Mouse (Mus musculus): ENCODE data around the gene Zkscan4. TPM values are rescaled to one million over a fixed set of nuclear protein-coding genes. Genes with fewer than 3 reads are reported as not detected.
A peak's percentile ranks its signal among the peaks of the same experiment; 100 is the strongest.
"Not testable (repeated sequence)": the region's sequence is repeated elsewhere in the genome, so short reads cannot be mapped to it uniquely, and the experiment has no call there.

The Zkscan4 gene
- total RNA-seq (2021), result 1 to 10 TPM; 6.7 to 7.7 TPM
- long read RNA-seq, experiment 1, partial matches to known transcripts, result 0 of 5 reads
- long read RNA-seq, experiment 1, other reads (novel, unspliced or antisense), result 3 of 5 reads
- long read RNA-seq, experiment 2, transcript Zkscan4-201 (3 exons, 2,400 nt), result major isoform, 6 of 10 reads
- long read RNA-seq, experiment 2, partial matches to known transcripts, result 3 of 10 reads
- long read RNA-seq, experiment 2, other reads (novel, unspliced or antisense), result 1 of 10 reads

DNA sequence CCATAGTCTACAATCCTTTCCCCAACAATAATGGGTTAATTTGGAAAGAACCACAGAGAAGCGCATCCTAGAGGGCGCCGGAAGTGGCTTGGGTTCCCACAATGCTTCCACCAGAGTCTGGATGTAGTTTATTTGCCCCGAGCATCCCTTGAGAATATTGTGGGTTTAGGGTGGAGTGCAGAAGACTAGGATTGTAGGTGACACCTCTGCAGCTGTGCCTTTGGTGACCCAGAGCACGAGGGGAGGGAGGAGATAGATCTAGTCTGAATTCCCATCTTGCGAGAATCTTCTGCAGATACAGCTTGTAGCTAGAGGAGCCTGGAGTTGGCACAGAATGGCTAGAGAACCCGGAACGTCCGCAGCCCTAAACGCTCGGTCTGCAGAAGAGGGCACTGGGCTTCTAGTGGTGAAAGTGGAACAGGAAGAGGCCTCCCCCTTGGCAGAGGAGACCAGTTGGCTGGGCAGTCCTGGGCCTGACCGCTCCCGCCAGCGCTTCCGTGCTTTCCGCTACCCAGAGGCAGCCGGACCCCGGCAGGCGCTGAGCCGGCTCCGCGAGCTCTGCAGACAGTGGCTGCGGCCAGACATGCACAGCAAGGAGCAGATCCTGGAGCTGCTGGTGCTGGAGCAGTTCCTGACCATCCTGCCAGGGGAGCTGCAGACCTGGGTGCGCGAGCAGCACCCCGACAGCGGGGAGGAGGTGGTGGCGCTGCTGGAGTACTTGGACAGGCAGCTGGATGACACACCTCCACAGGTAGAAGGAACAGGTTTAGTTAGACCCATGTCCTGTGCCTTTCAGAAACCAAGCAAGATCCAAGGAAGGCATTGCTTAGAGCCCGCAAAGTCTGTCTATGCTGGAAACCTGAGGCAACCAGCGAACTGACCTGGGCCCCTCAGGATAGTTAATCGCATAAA, at the start of gene Zkscan4, which contains the start of gene Gm10065:
Gene Zkscan4 (plus strand): TSS at position 149 of the 912 bp plus-strand sequence.
Gene Gm10065 (minus strand): TSS at position 683 of the 912 bp plus-strand sequence.
- peak; percentile 77 to 84 for DNase-seq (ENCODE audit: low spot score in 2 of 2)

- DNase-seq (ENCODE audit: low spot score in 2 of 2), result no peak
Observed at GRCm38 (mm10) chr13:21435476-21435875, 43.2 kb upstream of the Zkscan4 start.

GRCm38 (mm10) chr13:21440503-21441206, 38.1 kb upstream of the Zkscan4 start, which contains the start of gene Pgbd1:
TSS of gene Pgbd1 (minus strand) at chr13:21441058.
- DNase-seq (ENCODE audit: low spot score in 2 of 2), result peak; percentile 52 to 77

DNA sequence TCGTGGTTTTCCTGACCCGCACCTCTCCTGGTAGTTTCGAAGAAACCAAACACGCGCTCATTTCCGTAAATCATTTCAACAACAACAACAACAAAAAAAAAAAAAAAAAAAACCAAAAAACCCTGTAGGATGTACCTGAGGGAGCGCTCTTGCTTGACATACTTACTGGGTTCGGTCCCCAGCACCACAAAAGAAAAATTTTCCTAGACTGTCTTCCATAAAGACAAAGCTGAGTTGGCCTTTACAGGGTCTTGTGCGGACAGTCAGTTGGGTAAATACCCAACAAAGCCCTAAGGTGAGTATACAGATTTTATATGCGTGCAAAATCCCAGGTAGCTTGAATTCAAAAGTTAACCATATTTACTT, 37.5 kb upstream of the Zkscan4 start:
- DNase-seq (ENCODE audit: low spot score in 2 of 2), result no peak

DNA sequence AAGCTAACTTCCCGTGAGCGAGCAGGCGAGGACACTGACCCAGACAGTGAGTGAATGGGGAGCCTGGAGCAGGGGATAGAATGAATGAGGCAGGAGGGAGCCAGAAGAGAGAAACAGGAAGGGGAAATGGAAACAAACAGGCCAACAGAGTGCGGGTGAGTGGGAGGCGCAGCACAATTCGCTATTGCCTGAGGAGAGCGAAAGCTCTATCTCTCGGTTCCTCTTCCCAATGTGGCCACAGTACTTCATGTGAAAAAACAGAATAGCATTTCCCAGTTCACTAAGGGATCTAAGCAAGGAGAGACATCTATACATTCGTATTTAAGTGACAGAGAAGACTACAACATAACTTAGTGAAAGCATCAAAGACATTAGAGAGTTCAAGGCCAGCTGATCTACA, 31.9 kb upstream of the Zkscan4 start:
- no peak for DNase-seq (ENCODE audit: low spot score in 2 of 2)

- DNase-seq (ENCODE audit: low spot score in 2 of 2), result no peak
Observed at GRCm38 (mm10) chr13:21447856-21448614, 30.7 kb upstream of the Zkscan4 start.

- DNase-seq (ENCODE audit: low spot score in 2 of 2), result no peak
Observed at GRCm38 (mm10) chr13:21453042-21453441, 25.7 kb upstream of the Zkscan4 start.

- peak; percentile 84 to 85 for DNase-seq (ENCODE audit: low spot score in 2 of 2)
Observed at GRCm38 (mm10) chr13:21453449-21453848, 25.3 kb upstream of the Zkscan4 start, which contains the start of gene Zscan26. TSS of gene Zscan26 (minus strand) at chr13:21453730.

DNA sequence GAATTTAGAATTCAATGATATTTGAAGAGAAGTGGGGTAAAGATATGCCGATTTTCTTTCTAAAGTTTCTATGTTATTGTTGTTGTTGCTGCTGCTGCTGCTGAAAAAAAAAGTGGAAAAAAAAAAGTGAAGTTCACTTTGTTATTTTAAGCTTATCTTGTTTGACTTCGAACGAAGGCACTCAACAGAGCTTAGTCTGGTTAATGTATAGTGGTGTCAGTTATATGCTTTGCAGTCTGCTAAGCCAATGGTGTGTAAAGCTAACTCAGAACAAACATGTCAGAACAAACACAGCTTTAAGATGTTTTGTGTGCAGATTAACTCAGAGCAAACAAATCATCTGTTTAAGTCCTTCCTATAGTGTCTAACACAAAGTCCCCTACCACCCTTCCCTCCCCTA, 24.6 kb upstream of the Zkscan4 start:
- no peak for DNase-seq (ENCODE audit: low spot score in 2 of 2)

- no peak for DNase-seq (ENCODE audit: low spot score in 2 of 2)
Observed at GRCm38 (mm10) chr13:21456347-21456746, 22.4 kb upstream of the Zkscan4 start.

- DNase-seq (ENCODE audit: low spot score in 2 of 2), result not testable (repeated sequence)
Observed at GRCm38 (mm10) chr13:21462516-21462915, 16.2 kb upstream of the Zkscan4 start.

- no peak for DNase-seq (ENCODE audit: low spot score in 2 of 2)
Observed at GRCm38 (mm10) chr13:21467336-21467735, 11.4 kb upstream of the Zkscan4 start.

DNA sequence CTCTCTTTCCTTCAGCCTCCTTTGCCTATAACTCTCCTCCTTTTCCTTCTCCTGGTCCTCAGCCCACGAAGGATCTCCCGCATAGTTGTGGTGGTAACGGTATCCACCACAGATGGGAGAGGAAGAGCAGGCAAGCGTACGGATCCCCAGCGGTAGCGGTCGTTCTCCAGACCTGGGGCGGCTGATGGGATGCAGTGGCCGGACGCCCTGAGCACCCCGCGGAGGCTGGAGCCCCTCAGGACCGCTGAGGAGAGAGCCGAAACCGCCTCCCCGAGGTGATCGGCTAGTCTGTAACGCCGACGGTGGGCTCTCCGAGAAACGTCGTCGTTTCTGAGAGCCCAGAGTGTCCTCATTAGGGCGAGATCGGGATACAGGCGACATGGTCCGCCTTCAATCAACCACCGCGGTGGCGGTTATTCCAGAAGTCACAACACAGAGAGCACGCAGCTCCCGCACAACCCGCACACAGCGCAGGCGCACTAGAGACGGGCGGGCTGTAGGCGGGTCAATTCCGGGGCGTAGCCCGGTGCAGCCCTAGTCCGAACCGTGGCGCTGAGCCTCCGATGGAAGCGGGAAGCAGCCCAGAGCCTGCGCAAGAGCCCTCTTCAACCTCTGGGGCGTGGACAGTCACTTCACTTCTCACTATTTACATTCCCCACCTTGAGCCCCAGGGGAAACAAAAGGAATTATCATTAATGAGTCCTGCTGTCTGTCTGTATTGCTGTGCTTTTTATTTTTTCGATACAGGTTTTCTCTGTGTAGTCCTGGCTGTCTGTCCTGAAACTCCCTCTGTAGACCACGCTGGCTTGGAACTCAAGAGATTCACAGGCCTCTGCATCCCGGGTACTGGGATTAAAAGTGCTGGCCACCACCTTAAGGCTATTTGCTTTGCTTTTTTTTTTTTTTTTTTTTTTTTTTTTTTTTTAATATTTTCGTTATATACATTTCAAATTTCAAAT, 10.4 kb upstream of the Zkscan4 start, which contains the start of gene Nkapl:
Gene Nkapl (minus strand): TSS at position 449 of the 959 bp plus-strand sequence.
- DNase-seq (ENCODE audit: low spot score in 2 of 2), result peak; percentile 61 to 76

GRCm38 (mm10) chr13:21469097-21469496, 9.6 kb upstream of the Zkscan4 start:
- DNase-seq (ENCODE audit: low spot score in 2 of 2), result no peak

DNA sequence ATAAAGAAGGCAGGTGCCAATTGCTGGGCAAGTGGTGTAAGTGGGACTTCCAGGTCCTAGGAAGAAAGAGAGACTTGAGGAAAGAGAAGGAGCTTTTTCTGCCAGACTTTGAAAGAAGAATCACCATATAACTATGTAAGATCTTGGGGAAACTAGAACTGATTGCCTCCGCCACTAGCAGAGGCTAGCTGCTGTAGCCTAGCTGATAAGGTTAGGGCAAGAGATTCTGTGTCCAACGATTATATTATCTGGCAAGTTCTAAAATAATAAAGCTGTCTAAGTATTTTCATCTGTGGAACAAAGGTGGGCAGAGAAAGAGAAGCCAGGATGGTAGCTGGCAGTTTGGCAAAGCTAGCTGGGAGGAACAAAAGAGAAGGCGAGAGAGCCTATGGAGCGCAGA, 6.3 kb upstream of the Zkscan4 start:
- no peak for DNase-seq (ENCODE audit: low spot score in 2 of 2)

GRCm38 (mm10) chr13:21486881-21487280, 8.2 kb downstream of the Zkscan4 start:
- no peak for DNase-seq (ENCODE audit: low spot score in 2 of 2)

- DNase-seq (ENCODE audit: low spot score in 2 of 2), result no peak
Observed at GRCm38 (mm10) chr13:21492847-21493246, 14.1 kb downstream of the Zkscan4 start.

DNA sequence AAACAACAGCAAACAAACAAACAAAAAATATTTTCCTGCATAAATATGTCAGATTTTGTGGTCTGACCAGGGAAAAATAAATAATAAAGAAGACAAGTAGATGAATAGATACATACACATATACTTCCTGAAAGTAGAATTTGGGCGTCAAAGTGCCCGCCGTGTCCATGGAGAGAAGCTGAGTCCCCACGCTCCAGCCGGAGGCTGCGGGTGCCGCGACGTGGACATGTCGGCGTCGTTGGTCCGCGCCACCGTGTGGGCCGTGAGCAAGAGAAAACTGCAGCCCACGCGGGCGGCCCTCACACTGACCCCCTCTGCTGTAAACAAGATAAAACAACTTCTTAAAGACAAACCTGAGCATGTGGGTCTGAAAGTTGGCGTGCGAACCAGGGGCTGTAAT, 16.4 kb downstream of the Zkscan4 start, which contains the start of gene AK157302:
Gene AK157302 (plus strand): TSS at position 144 of the 400 bp plus-strand sequence.
- DNase-seq (ENCODE audit: low spot score in 2 of 2), result no peak

DNA sequence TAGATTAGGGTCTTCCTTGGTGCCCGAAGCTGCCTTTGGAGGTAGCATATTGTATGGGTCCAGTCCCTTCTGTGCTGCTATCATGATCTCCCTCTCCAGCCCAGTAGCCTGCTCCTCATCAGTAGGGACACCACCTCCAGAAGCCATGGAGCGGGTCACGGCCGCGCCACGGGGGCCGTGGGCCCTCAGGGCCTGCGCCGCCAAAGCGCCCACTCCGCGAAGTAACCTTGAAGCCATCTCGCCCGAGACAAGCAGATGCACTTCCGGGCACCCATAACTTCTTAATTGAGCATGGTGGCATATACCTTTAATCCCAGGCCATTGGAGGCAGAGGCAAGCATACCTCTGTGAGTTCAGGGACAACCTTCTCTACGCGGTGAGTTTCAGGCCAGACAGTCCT, 22.5 kb downstream of the Zkscan4 start, which contains the start of gene Gm11273:
Gene Gm11273 (minus strand): TSS at position 237 of the 400 bp plus-strand sequence.
- DNase-seq (ENCODE audit: low spot score in 2 of 2), result not testable (repeated sequence)

Measured in layer of hippocampus, postnatal 14 days (tissue).